Mouse (Mus musculus): ENCODE results near the gene Ergic1. TPM values are rescaled to one million over a fixed set of nuclear protein-coding genes. Genes with fewer than 3 reads are reported as not detected.

The Ergic1 gene
- total RNA-seq, 2 experiments from 2014 or later: 180 to 193 TPM

GRCm38 (mm10) chr17:26535251-26536136 is 25.8 kb upstream of the Ergic1 start:
- DNase-seq: no peak
- intact Hi-C loops (cut with DNase I): no loop called here

GRCm38 (mm10) chr17:26537722-26538471 is 23.4 kb upstream of the Ergic1 start:
- intact Hi-C loops (cut with DNase I): no loop called here
- DNase-seq: no peak

- no peak for DNase-seq
- intact Hi-C loops (cut with DNase I): no loop called here
These were observed 21.2 kb upstream of the Ergic1 start for GRCm38 (mm10) chr17:26540083-26540482.

- no peak for DNase-seq
- intact Hi-C loops (cut with DNase I): no loop called here
These were observed 16.8 kb upstream of the Ergic1 start for GRCm38 (mm10) chr17:26544319-26544963.

- intact Hi-C loops (cut with DNase I): no loop called here
- no peak for DNase-seq
These were observed 13.5 kb upstream of the Ergic1 start for GRCm38 (mm10) chr17:26547771-26548170.

GRCm38 (mm10) chr17:26548566-26548965 is 12.7 kb upstream of the Ergic1 start:
- intact Hi-C loops (cut with DNase I): no loop called here
- DNase-seq: no peak

GRCm38 (mm10) chr17:26549148-26549809 is 12.0 kb upstream of the Ergic1 start:
- intact Hi-C loops (cut with DNase I): no loop called here
- DNase-seq: no peak

GRCm38 (mm10) chr17:26551104-26551503 is 10.2 kb upstream of the Ergic1 start:
- no peak for DNase-seq
- intact Hi-C loops (cut with DNase I): no loop called here

GRCm38 (mm10) chr17:26553033-26553432 is 8.3 kb upstream of the Ergic1 start:
- DNase-seq: no peak
- intact Hi-C loops (cut with DNase I): no loop called here

GRCm38 (mm10) chr17:26560526-26561289 is 581 bp upstream of the Ergic1 start:
- intact Hi-C loops (cut with DNase I): loop anchor here (2.0 kb wide), 1 partner anchor 52 kb away; no protein-coding TSS in a partner anchor
- no peak for DNase-seq

- intact Hi-C loops (cut with DNase I): loop anchor here (2.0 kb wide), 1 partner anchor 53 kb away; no protein-coding TSS in a partner anchor
- no peak for DNase-seq
These were observed 427 bp downstream of the Ergic1 start, which contains the start of gene Dusp1 for GRCm38 (mm10) chr17:26561651-26562181. TSS of gene Dusp1 (minus strand) at chr17:26562128.

GRCm38 (mm10) chr17:26562292-26562691 is 1.0 kb downstream of the Ergic1 start:
- intact Hi-C loops (cut with DNase I): no loop called here
- DNase-seq: no peak

- intact Hi-C loops (cut with DNase I): no loop called here
- no peak for DNase-seq
These were observed 2.2 kb downstream of the Ergic1 start for GRCm38 (mm10) chr17:26563476-26563875.

- no peak for DNase-seq
- intact Hi-C loops (cut with DNase I): no loop called here
These were observed 3.1 kb downstream of the Ergic1 start for GRCm38 (mm10) chr17:26564439-26564838.

GRCm38 (mm10) chr17:26567142-26567817 is 6.0 kb downstream of the Ergic1 start:
- no peak for DNase-seq
- intact Hi-C loops (cut with DNase I): no loop called here

- intact Hi-C loops (cut with DNase I): no loop called here
- DNase-seq: no peak
These were observed 6.5 kb downstream of the Ergic1 start for GRCm38 (mm10) chr17:26567818-26568173.

- DNase-seq: no peak
- intact Hi-C loops (cut with DNase I): no loop called here
These were observed 8.5 kb downstream of the Ergic1 start for GRCm38 (mm10) chr17:26569594-26570350.

- intact Hi-C loops (cut with DNase I): no loop called here
- DNase-seq: no peak
These were observed 9.4 kb downstream of the Ergic1 start for GRCm38 (mm10) chr17:26570651-26571118.

Measured in left cerebral cortex, postnatal 4 days (tissue).